In the genomic region with DNA sequence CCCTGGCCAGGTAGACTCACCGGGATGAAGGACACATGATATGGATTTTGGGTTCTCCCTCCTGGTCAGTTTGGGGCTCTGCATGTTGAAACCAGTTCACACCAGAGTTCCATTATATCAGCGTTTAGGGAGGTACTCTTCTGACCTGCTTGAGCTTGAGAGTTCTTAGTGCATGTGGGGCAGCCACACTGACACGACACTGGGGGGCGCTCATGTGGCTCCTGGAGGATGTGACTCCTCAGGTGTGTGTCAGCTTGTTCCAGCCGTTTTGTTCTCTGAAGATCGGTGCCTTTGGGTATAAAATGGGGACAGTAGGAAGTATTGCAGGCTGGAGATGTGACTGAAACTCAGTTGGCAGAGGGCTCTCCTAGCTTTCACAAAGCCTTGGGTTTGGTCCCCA, we compare ENCODE assay signal across 9 mouse cellular contexts. TPM values are rescaled to one million over a fixed set of nuclear protein-coding genes. Genes with fewer than 3 reads are reported as not detected.
DNase-seq lines count a peak whose midpoint lies in the region; ATAC-seq and TF ChIP-seq lines count a peak whose summit lies in the region.
"Had no signal": no experiment of that assay in that cellular context is flagged by ENCODE, and none has a peak within 500 bp of the region (broad histone marks: within the 10 kb centered on the region; RNA-seq: fewer than 3 reads in every experiment).

No protein-coding gene starts in this region.

- no peaks in the 10 kb centered on the region for H3K27me3 ChIP-seq in midbrain, postnatal 0 days (ENCODE audit: insufficient read depth, low read length)
- H3K27me3 ChIP-seq in midbrain, embryonic 15.5 days (replicated peaks): no peaks in the 10 kb centered on the region
- H3K27me3 ChIP-seq in lung, postnatal 0 days (replicated peaks; ENCODE audit: insufficient read depth, low read length): no peaks in the 10 kb centered on the region
- H3K27me3 ChIP-seq in hindbrain, embryonic 11.5 days (ENCODE audit: control insufficient read depth, insufficient read depth, low read length): no peaks in the 10 kb centered on the region
- H3K27me3 ChIP-seq: embryonic facial prominence, embryonic 15.5 days had no signal

- no peak overlapping the region for H3K4me2 ChIP-seq in midbrain, postnatal 0 days (ENCODE audit: low read depth, low read length, poor library complexity, severe bottlenecking)
- no peak overlapping the region for H3K4me2 ChIP-seq in midbrain, embryonic 15.5 days
- H3K4me2 ChIP-seq in lung, postnatal 0 days (replicated peaks; ENCODE audit: low read depth, low read length): no peak overlapping the region
- H3K4me2 ChIP-seq in hindbrain, embryonic 11.5 days (replicated peaks; ENCODE audit: low read depth, low read length): no peak overlapping the region
- H3K4me2 ChIP-seq: embryonic facial prominence, embryonic 15.5 days; liver, embryonic 15.5 days had no signal

- no peaks in the 10 kb centered on the region for H3K9me3 ChIP-seq in midbrain, postnatal 0 days (ENCODE audit: low read length)
- no peaks in the 10 kb centered on the region for H3K9me3 ChIP-seq in midbrain, embryonic 15.5 days
- no peaks in the 10 kb centered on the region for H3K9me3 ChIP-seq in lung, postnatal 0 days (ENCODE audit: low read length)
- H3K9me3 ChIP-seq in hindbrain, embryonic 11.5 days (ENCODE audit: control insufficient read depth, low read length): no peaks in the 10 kb centered on the region
- H3K9me3 ChIP-seq: embryonic facial prominence, embryonic 15.5 days; liver, embryonic 15.5 days had no signal

- no peaks in the 10 kb centered on the region for H3K36me3 ChIP-seq in midbrain, postnatal 0 days (ENCODE audit: insufficient read depth, low read length)
- no peaks in the 10 kb centered on the region for H3K36me3 ChIP-seq in midbrain, embryonic 15.5 days (replicated peaks)
- no peaks in the 10 kb centered on the region for H3K36me3 ChIP-seq in lung, postnatal 0 days (ENCODE audit: insufficient read depth, low read length)
- H3K36me3 ChIP-seq in hindbrain, embryonic 11.5 days (ENCODE audit: control insufficient read depth, insufficient read depth, low read length): no peaks in the 10 kb centered on the region
- H3K36me3 ChIP-seq: embryonic facial prominence, embryonic 15.5 days; liver, embryonic 15.5 days had no signal

- no peak for DNase-seq in midbrain, postnatal 0 days (ENCODE audit: low spot score)
- DNase-seq in adrenal gland, adult 2 months: peak; percentile 54
- peak; percentile 58 for DNase-seq in lung, postnatal 0 days (ENCODE audit: low spot score)
- no peak for DNase-seq in hindbrain, embryonic 11.5 days (ENCODE audit: low spot score)
- no peak for DNase-seq in ovary, postnatal 10 days (ENCODE audit: low spot score)

- TF ChIP-seq POLR2A in cortical plate, adult 2 months (IDR thresholded peaks at IDR 0.05; ENCODE audit: extremely low read depth, insufficient read depth, low read length): no peak

- H3K27ac ChIP-seq in midbrain, postnatal 0 days (ENCODE audit: low read depth, low read length): no peak overlapping the region
- no peak overlapping the region for H3K27ac ChIP-seq in midbrain, embryonic 15.5 days
- H3K27ac ChIP-seq in cortical plate, adult 2 months (ENCODE audit: insufficient read depth, low read length): no peak overlapping the region
- H3K27ac ChIP-seq in lung, postnatal 0 days (ENCODE audit: low read length): no peak overlapping the region
- no peak overlapping the region for H3K27ac ChIP-seq in hindbrain, embryonic 11.5 days (ENCODE audit: low read depth, low read length)
- H3K27ac ChIP-seq: embryonic facial prominence, embryonic 15.5 days; liver, embryonic 15.5 days had no signal

- no peak overlapping the region for H3K9ac ChIP-seq in midbrain, postnatal 0 days (replicated peaks; ENCODE audit: low read length, poor library complexity, severe bottlenecking)
- H3K9ac ChIP-seq in midbrain, embryonic 15.5 days: no peak overlapping the region
- H3K9ac ChIP-seq in lung, postnatal 0 days (replicated peaks; ENCODE audit: low read depth): no peak overlapping the region
- no peak overlapping the region for H3K9ac ChIP-seq in hindbrain, embryonic 11.5 days (ENCODE audit: low read depth, low read length)
- H3K9ac ChIP-seq: embryonic facial prominence, embryonic 15.5 days; liver, embryonic 15.5 days had no signal

- WGBS in midbrain, postnatal 0 days: 38% methylated on average over 6 of the region's 6 CpGs
- WGBS in midbrain, embryonic 15.5 days: 44% methylated on average over 6 of the region's 6 CpGs
- WGBS in lung, postnatal 0 days: 27% methylated on average over 6 of the region's 6 CpGs
- WGBS in hindbrain, embryonic 11.5 days: 34% methylated on average over 6 of the region's 6 CpGs

- ATAC-seq in midbrain, postnatal 0 days (ENCODE audit: low FRiP score): no peak
- no peak for ATAC-seq in midbrain, embryonic 15.5 days (replicated peaks)
- ATAC-seq in lung, postnatal 0 days: peak; percentile 48
- ATAC-seq in hindbrain, embryonic 11.5 days (ENCODE audit: low FRiP score): no peak

- no peak for TF ChIP-seq EP300 in lung, postnatal 0 days (IDR thresholded peaks at IDR 0.05)

- no peaks in the 10 kb centered on the region for H3K4me1 ChIP-seq in midbrain, postnatal 0 days (ENCODE audit: insufficient read depth, low read length)
- H3K4me1 ChIP-seq in midbrain, embryonic 15.5 days: no peaks in the 10 kb centered on the region
- no peaks in the 10 kb centered on the region for H3K4me1 ChIP-seq in cortical plate, adult 2 months (ENCODE audit: control insufficient read depth, insufficient read depth, low read length)
- H3K4me1 ChIP-seq in lung, postnatal 0 days (ENCODE audit: insufficient read depth, low read depth, low read length): no peaks in the 10 kb centered on the region
- H3K4me1 ChIP-seq in hindbrain, embryonic 11.5 days (replicated peaks; ENCODE audit: control insufficient read depth, insufficient read depth, low read length): no peaks in the 10 kb centered on the region
- H3K4me1 ChIP-seq: embryonic facial prominence, embryonic 15.5 days had no signal

- peak; percentile 36 for TF ChIP-seq CTCF in midbrain, postnatal 0 days (IDR thresholded peaks at IDR 0.05)
- peak; percentile 40 for TF ChIP-seq CTCF in cortical plate, adult 2 months (IDR thresholded peaks at IDR 0.05; ENCODE audit: extremely low read depth, insufficient read depth, low read length)
- peak; percentile 75 for TF ChIP-seq CTCF in lung, postnatal 0 days (IDR thresholded peaks at IDR 0.05)

- H3K4me3 ChIP-seq in midbrain, postnatal 0 days (ENCODE audit: low read depth, low read length): no peak overlapping the region
- H3K4me3 ChIP-seq in midbrain, embryonic 15.5 days: no peak overlapping the region
- no peak overlapping the region for H3K4me3 ChIP-seq in cortical plate, adult 2 months (ENCODE audit: insufficient read depth, low read length)
- H3K4me3 ChIP-seq in lung, postnatal 0 days (ENCODE audit: low read depth, low read length): no peak overlapping the region
- H3K4me3 ChIP-seq in hindbrain, embryonic 11.5 days (ENCODE audit: low read depth, low read length): no peak overlapping the region
- H3K4me3 ChIP-seq: embryonic facial prominence, embryonic 15.5 days; liver, embryonic 15.5 days had no signal

RNA-seq across cellular contexts. Expression of gene Cryba1, which starts 18.9 kb away (rescaled TPM):
- not detected in 2 replicates for total RNA-seq in midbrain, postnatal 0 days (2014; rRNA removed)
- polyA plus RNA-seq in midbrain, postnatal 0 days (2015; fragmentation: Nextera tagmentation; extraction: Ambion mirVana): 0.21 TPM in 1 of 2 replicates, not detected in the other
- 0.31 and 0.53 TPM in 2 replicates for polyA plus RNA-seq in midbrain, embryonic 15.5 days (2015; fragmentation: Nextera tagmentation; extraction: Ambion mirVana)
- not detected for total RNA-seq in adrenal gland, adult 2 months (2021)
- polyA plus RNA-seq in adrenal gland, adult 2 months (2012; rRNA removed): not detected in 2 replicates
- polyA plus RNA-seq in cortical plate, adult 2 months (2012; rRNA removed): not detected in 2 replicates
- not detected in 2 replicates for polyA plus RNA-seq in lung, postnatal 0 days (2015; fragmentation: Nextera tagmentation; extraction: Ambion mirVana)
- polyA plus RNA-seq in hindbrain, embryonic 11.5 days (2014; fragmentation: Nextera tagmentation; extraction: Ambion mirVana): 2.7 and 4.0 TPM in 2 replicates
- polyA plus RNA-seq: liver, embryonic 15.5 days had no signal

RNA-seq across cellular contexts. Expression of gene Myo18a, which starts 19.1 kb away (rescaled TPM):
- total RNA-seq in midbrain, postnatal 0 days (2014; rRNA removed): 74.2 and 82.0 TPM in 2 replicates
- 30.4 and 35.0 TPM in 2 replicates for polyA plus RNA-seq in midbrain, postnatal 0 days (2015; fragmentation: Nextera tagmentation; extraction: Ambion mirVana)
- polyA plus RNA-seq in midbrain, embryonic 15.5 days (2015; fragmentation: Nextera tagmentation; extraction: Ambion mirVana): 51.9 and 58.5 TPM in 2 replicates
- 10 to 100 TPM; 50.4 to 75.6 TPM for total RNA-seq in adrenal gland, adult 2 months (2021)
- 66.5 and 70.4 TPM in 2 replicates for polyA plus RNA-seq in adrenal gland, adult 2 months (2012; rRNA removed)
- 72.7 and 73.3 TPM in 2 replicates for polyA plus RNA-seq in cortical plate, adult 2 months (2012; rRNA removed)
- polyA plus RNA-seq in lung, postnatal 0 days (2015; fragmentation: Nextera tagmentation; extraction: Ambion mirVana): 21.6 and 33.3 TPM in 2 replicates
- polyA plus RNA-seq in hindbrain, embryonic 11.5 days (2014; fragmentation: Nextera tagmentation; extraction: Ambion mirVana): 22.7 and 29.2 TPM in 2 replicates

RNA-seq across cellular contexts. Expression of gene Gm10277, which starts 43.6 kb away (rescaled TPM):
- not detected in 2 replicates for total RNA-seq in midbrain, postnatal 0 days (2014; rRNA removed)
- polyA plus RNA-seq in midbrain, postnatal 0 days (2015; fragmentation: Nextera tagmentation; extraction: Ambion mirVana): 0.44 and 1.0 TPM in 2 replicates
- 2.3 and 3.0 TPM in 2 replicates for polyA plus RNA-seq in midbrain, embryonic 15.5 days (2015; fragmentation: Nextera tagmentation; extraction: Ambion mirVana)
- total RNA-seq in adrenal gland, adult 2 months (2021): not detected
- polyA plus RNA-seq in adrenal gland, adult 2 months (2012; rRNA removed): not detected in 2 replicates
- not detected in 2 replicates for polyA plus RNA-seq in cortical plate, adult 2 months (2012; rRNA removed)
- 0.90 and 1.2 TPM in 2 replicates for polyA plus RNA-seq in lung, postnatal 0 days (2015; fragmentation: Nextera tagmentation; extraction: Ambion mirVana)
- 0.74 and 0.96 TPM in 2 replicates for polyA plus RNA-seq in hindbrain, embryonic 11.5 days (2014; fragmentation: Nextera tagmentation; extraction: Ambion mirVana)

RNA-seq across cellular contexts. Expression of gene Nufip2, which starts 58.0 kb away (rescaled TPM):
- total RNA-seq in midbrain, postnatal 0 days (2014; rRNA removed): 42.9 and 46.3 TPM in 2 replicates
- 3.0 and 5.3 TPM in 2 replicates for polyA plus RNA-seq in midbrain, postnatal 0 days (2015; fragmentation: Nextera tagmentation; extraction: Ambion mirVana)
- polyA plus RNA-seq in midbrain, embryonic 15.5 days (2015; fragmentation: Nextera tagmentation; extraction: Ambion mirVana): 3.6 and 4.7 TPM in 2 replicates
- 100 to 1,000 TPM in 1 of 2 experiments, 10 to 100 TPM in 1; 63.7 to 111 TPM for total RNA-seq in adrenal gland, adult 2 months (2021)
- polyA plus RNA-seq in adrenal gland, adult 2 months (2012; rRNA removed): 21.9 and 25.4 TPM in 2 replicates
- 15.4 and 17.2 TPM in 2 replicates for polyA plus RNA-seq in cortical plate, adult 2 months (2012; rRNA removed)
- 4.1 and 5.2 TPM in 2 replicates for polyA plus RNA-seq in lung, postnatal 0 days (2015; fragmentation: Nextera tagmentation; extraction: Ambion mirVana)
- polyA plus RNA-seq in hindbrain, embryonic 11.5 days (2014; fragmentation: Nextera tagmentation; extraction: Ambion mirVana): 5.0 and 15.3 TPM in 2 replicates

Comparison
In these comparisons a context has a peak if more than half of its experiments do, and no peak if none do; other contexts are left out.
1. DNase-seq: peak in adrenal gland, adult 2 months (single experiment) and lung, postnatal 0 days (single experiment); none in midbrain, postnatal 0 days (single experiment), hindbrain, embryonic 11.5 days (single experiment) and ovary, postnatal 10 days (single experiment).
2. Peak in every context shown above with its lines, with median percentiles within 50 percentile points of each other: CTCF ChIP-seq.